Mouse (Mus musculus) ES-E14 (cell line): Measurements from ENCODE around the gene Rap2c.

Experiments
- CHD2 ChIP-seq: IDR thresholded peaks from 2 replicates; pipeline ENCODE4 v1.6.1; 2014; ENCODE audit warnings: mild to moderate bottlenecking, low read depth, low read length, inconsistent platforms
- HCFC1 ChIP-seq: IDR thresholded peaks from 2 replicates; pipeline ENCODE4 v1.6.1; 2012; ENCODE audit warnings: low read length, inconsistent platforms, borderline replicate concordance; ENCODE audit not compliant: insufficient read depth
- MAFK ChIP-seq: IDR thresholded peaks from 2 replicates; pipeline ENCODE4 v1.6.1; 2014; ENCODE audit warnings: mild to moderate bottlenecking, low read depth, low read length, inconsistent platforms; ENCODE audit not compliant: insufficient read depth
- ZC3H11A ChIP-seq: IDR thresholded peaks from 2 replicates; pipeline ENCODE4 v1.6.1; 2012; ENCODE audit warnings: low read depth, mild to moderate bottlenecking, inconsistent platforms, low read length, borderline replicate concordance
- ZNF384 ChIP-seq: IDR thresholded peaks from 2 replicates; pipeline ENCODE4 v1.6.1; 2012; ENCODE audit warnings: low read depth, low read length, inconsistent platforms

DNA sequence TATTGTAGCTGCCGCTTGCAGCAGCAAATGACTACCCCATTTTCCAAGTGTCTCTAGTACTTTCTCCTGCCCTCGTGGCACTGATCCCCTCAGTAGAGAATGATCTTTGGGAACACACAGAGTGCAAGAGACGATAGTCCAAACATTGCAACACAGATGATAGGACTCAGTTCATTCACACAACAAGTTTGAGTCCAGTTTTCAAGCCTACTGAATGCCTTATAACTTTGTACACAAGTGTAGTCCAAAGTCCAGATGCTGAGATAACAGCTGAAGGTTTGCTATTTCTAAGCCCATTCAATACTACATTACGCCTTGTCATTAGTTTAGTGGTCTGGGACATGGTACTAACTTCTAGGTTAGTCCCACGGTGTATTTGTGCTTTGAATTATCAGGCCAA lies 40.5 kb upstream of the Rap2c start:
- no peak for TF ChIP-seq CHD2
- no peak for TF ChIP-seq ZC3H11A
- TF ChIP-seq MAFK: no peak
- no peak for TF ChIP-seq ZNF384
- no peak for TF ChIP-seq HCFC1
